Mouse (Mus musculus) limb, embryonic 14.5 days (tissue): ENCODE results near the gene Gm20388. TPM values are rescaled to one million over a fixed set of nuclear protein-coding genes. Genes with fewer than 3 reads are reported as not detected.

Experiments used
- ATAC-seq: fragments of 200-750 bp; cut with Nextera tagmentation; 2 replicates; pipeline ENCODE4 v1.8.0; 2017; ENCODE audit warnings: low read depth, moderate number of reproducible peaks, moderate TSS enrichment; ENCODE audit not compliant: low FRiP score
- DNase-seq: peaks from one replicate; pipeline ENCODE4 v3.0.0-alpha.2; 2015; ENCODE audit warnings: low spot score
- H3K27ac ChIP-seq: fragments of 300-500 bp; sonication (generic); replicated peaks from 2 replicates; pipeline ENCODE4 v1.5.1; 2014; ENCODE audit warnings: low read depth, mild to moderate bottlenecking, low read length, moderate library complexity, mixed read lengths
- H3K27me3 ChIP-seq: fragments of 300-500 bp; sonication (generic); 2 replicates; pipeline ENCODE4 v1.6.1; 2014; ENCODE audit warnings: low read length, mixed read lengths; ENCODE audit not compliant: control insufficient read depth, insufficient read depth
- H3K36me3 ChIP-seq: fragments of 300-500 bp; sonication (generic); 2 replicates; pipeline ENCODE4 v1.6.1; 2014; ENCODE audit warnings: mild to moderate bottlenecking, low read length, moderate library complexity, mixed read lengths; ENCODE audit not compliant: control insufficient read depth, insufficient read depth
- H3K4me1 ChIP-seq: fragments of 300-500 bp; sonication (generic); 2 replicates; pipeline ENCODE4 v1.6.1; 2014; ENCODE audit warnings: antibody characterized with exemption, low read length, mixed read lengths; ENCODE audit not compliant: control insufficient read depth, insufficient read depth
- H3K4me2 ChIP-seq: fragments of 300-500 bp; sonication (generic); replicated peaks from 2 replicates; pipeline ENCODE4 v1.6.1; 2014; ENCODE audit warnings: low read depth, mild to moderate bottlenecking, low read length, moderate library complexity; ENCODE audit not compliant: severe bottlenecking
- H3K4me3 ChIP-seq: fragments of 300-500 bp; sonication (generic); replicated peaks from 2 replicates; pipeline ENCODE4 v1.5.1; 2014; ENCODE audit warnings: low read length
- H3K9ac ChIP-seq: fragments of 300-500 bp; sonication (generic); 2 replicates; pipeline ENCODE4 v1.6.1; 2014; ENCODE audit warnings: mild to moderate bottlenecking, low read depth, low read length, moderate library complexity; ENCODE audit not compliant: severe bottlenecking
- H3K9me3 ChIP-seq: fragments of 300-500 bp; sonication (generic); 2 replicates; pipeline ENCODE4 v1.6.1; 2016; ENCODE audit warnings: low read length; ENCODE audit not compliant: control insufficient read depth
- POLR2A ChIP-seq: fragments of 200-500 bp; IDR thresholded peaks from 2 replicates; pipeline ENCODE4 v1.8.0; 2012; ENCODE audit warnings: inconsistent platforms, mild to moderate bottlenecking, moderate library complexity, borderline replicate concordance; ENCODE audit not compliant: insufficient read depth, insufficient read length; ENCODE audit errors: extremely low read depth
- WGBS: fragments of 180-500 bp; shearing (Covaris S2); extraction: QIAGEN DNeasy Blood & Tissue Kit; methylation state at CpG from one replicate; pipeline ENCODE4 v1.1.7; 2014; 5-methylcytosine and 5-hydroxymethylcytosine counted together
- polyA plus RNA-seq, 2 experiments: library from polyadenylated mRNA; depleted of rRNA in 1 of 2; stranded (reverse) in 1 of 2; unstranded in 1 of 2; fragments of >200 nt; fragmentation: Nextera tagmentation in 1 of 2; extraction: Ambion mirVana in 1 of 2; gene quantifications; 2 replicates each; pipeline versions ENCODE4 v1.2.1 to v1.2.3; 2012 to 2014

Gene Gm20388
- polyA plus RNA-seq, 2 experiments, result 1.9 to 49.9 TPM

GRCm38 (mm10) chr8:121258126-121258792 lies 1347.6 kb downstream of the Gm20388 start:
- no peaks in the 10 kb centered on the region for H3K9me3 ChIP-seq
- DNase-seq, result no peak
- H3K27ac ChIP-seq, result no peak overlapping the region
- peaks cover 6% of the 10 kb centered on the region for H3K4me1 ChIP-seq
- H3K4me3 ChIP-seq, result no peak overlapping the region
- peaks cover 30% of the 10 kb centered on the region for H3K27me3 ChIP-seq
- no peak for ATAC-seq
- TF ChIP-seq POLR2A, result no peak
- H3K9ac ChIP-seq, result no peak overlapping the region
- H3K4me2 ChIP-seq, result no peak overlapping the region
- WGBS, result 21% methylated on average over 21 of the region's 21 CpGs
- no peaks in the 10 kb centered on the region for H3K36me3 ChIP-seq

- Histone ChIP-seq H3K27me3 (peaks cover 10% of the 10 kb centered on the region; the same call in 1 of the 2 replicates), H3K4me3 (no peak overlapping the region), H3K27ac (no peak overlapping the region), H3K4me1 (peaks cover 6% of the 10 kb centered on the region), H3K9ac (no peak overlapping the region), H3K9me3 (no peaks in the 10 kb centered on the region), H3K4me2 (no peak overlapping the region), H3K36me3 (no peaks in the 10 kb centered on the region)
- DNase-seq, result no peak
- TF ChIP-seq POLR2A, result no peak
- WGBS, result 71% methylated on average over 21 of the region's 21 CpGs
- no peak for ATAC-seq
These were observed 1352.2 kb downstream of the Gm20388 start for GRCm38 (mm10) chr8:121262728-121263389.

- no peak for ATAC-seq
These were observed 1352.7 kb downstream of the Gm20388 start for GRCm38 (mm10) chr8:121263390-121263775.

GRCm38 (mm10) chr8:121264260-121264659 lies 1353.6 kb downstream of the Gm20388 start:
- WGBS, result 78% methylated on average over 9 of the region's 9 CpGs
- ATAC-seq, result no peak

More at GRCm38 (mm10) chr8:121263390-121263775, 1352.7 kb downstream of the Gm20388 start:
- 49% methylated on average over 14 of the region's 14 CpGs for WGBS
- no peak overlapping the region for H3K27ac ChIP-seq
- H3K36me3 ChIP-seq, result no peaks in the 10 kb centered on the region
- H3K4me1 ChIP-seq, result peaks cover 5% of the 10 kb centered on the region
- no peak overlapping the region for H3K4me2 ChIP-seq
- no peak overlapping the region for H3K9ac ChIP-seq
- no peaks in the 10 kb centered on the region for H3K9me3 ChIP-seq
- no peak overlapping the region for H3K4me3 ChIP-seq
- TF ChIP-seq POLR2A, result no peak
- H3K27me3 ChIP-seq, result 0 out of 2 replicates have a peak, but pooled peaks cover 5% of the 10 kb centered on the region
- no peak for DNase-seq

GRCm38 (mm10) chr8:121271542-121271941 lies 1360.9 kb downstream of the Gm20388 start:
- no peak for TF ChIP-seq POLR2A
- no peaks in the 10 kb centered on the region for H3K4me1 ChIP-seq
- no peak for DNase-seq
- H3K9me3 ChIP-seq, result no peaks in the 10 kb centered on the region
- ATAC-seq, result no peak
- no peaks in the 10 kb centered on the region for H3K27me3 ChIP-seq
- H3K4me3 ChIP-seq, result no peak overlapping the region
- no peak overlapping the region for H3K4me2 ChIP-seq
- no peaks in the 10 kb centered on the region for H3K36me3 ChIP-seq
- H3K9ac ChIP-seq, result no peak overlapping the region
- H3K27ac ChIP-seq, result no peak overlapping the region
- 70% methylated on average over 8 of the region's 8 CpGs for WGBS

More at GRCm38 (mm10) chr8:121264260-121264659, 1353.6 kb downstream of the Gm20388 start:
- Histone ChIP-seq H3K9ac (no peak overlapping the region), H3K9me3 (no peaks in the 10 kb centered on the region), H3K4me2 (no peak overlapping the region), H3K36me3 (no peaks in the 10 kb centered on the region), H3K27me3 (no peaks in the 10 kb centered on the region), H3K4me1 (no peaks in the 10 kb centered on the region), H3K4me3 (no peak overlapping the region), H3K27ac (no peak overlapping the region)
- no peak for TF ChIP-seq POLR2A
- no peak for DNase-seq
